Comparison of ENCODE assay signal across 24 mouse cellular contexts in the genomic region with DNA sequence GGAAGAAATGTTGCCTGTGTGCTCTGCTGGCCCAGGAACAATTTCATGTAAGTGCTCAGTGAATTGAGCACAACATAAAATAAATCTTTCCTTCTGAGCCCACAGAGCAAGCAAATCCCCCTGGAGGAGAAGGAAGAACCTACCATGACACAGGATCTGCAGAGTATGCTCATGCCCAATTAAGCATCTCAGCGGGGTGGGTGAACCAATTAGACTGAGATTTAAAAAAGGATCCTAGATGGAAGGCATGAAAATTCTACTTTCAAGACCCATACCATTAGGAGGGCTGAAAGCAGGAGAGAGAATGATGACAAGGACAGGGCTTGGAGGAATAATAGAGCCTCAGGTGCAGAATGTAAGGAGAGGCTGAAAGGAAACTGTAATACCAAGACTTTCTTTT.
A peak's percentile ranks its signal among the peaks of the same experiment; 100 is the strongest.
DNase-seq lines count a peak whose midpoint lies in the region; ATAC-seq lines count a peak whose summit lies in the region.
"Had no signal": no experiment of that assay in that cellular context is flagged by ENCODE, and none has a peak within 500 bp of the region (broad histone marks: within the 10 kb centered on the region; RNA-seq: fewer than 3 reads in every experiment).

No protein-coding gene starts in this region.

- H3K36me3 ChIP-seq in hindbrain, embryonic 15.5 days = no peaks in the 10 kb centered on the region
- no peaks in the 10 kb centered on the region for H3K36me3 ChIP-seq in hindbrain, embryonic 16.5 days (ENCODE audit: control insufficient read depth, insufficient read depth, low read length)
- no peaks in the 10 kb centered on the region for H3K36me3 ChIP-seq in neural tube, embryonic 15.5 days
- H3K36me3 ChIP-seq: embryonic facial prominence, embryonic 13.5 days; forebrain, embryonic 10.5 days; limb, embryonic 12.5 days; liver, embryonic 15.5 days; midbrain, embryonic 10.5 days had no signal

- H3K4me3 ChIP-seq in hindbrain, embryonic 15.5 days = no peak overlapping the region
- no peak overlapping the region for H3K4me3 ChIP-seq in hindbrain, embryonic 16.5 days (ENCODE audit: low read length)
- H3K4me3 ChIP-seq in neural tube, embryonic 15.5 days (replicated peaks) = no peak overlapping the region
- H3K4me3 ChIP-seq: embryonic facial prominence, embryonic 13.5 days; forebrain, embryonic 10.5 days; limb, embryonic 12.5 days; liver, embryonic 15.5 days; midbrain, embryonic 10.5 days; myocyte had no signal

- ATAC-seq in hindbrain, embryonic 15.5 days (ENCODE audit: low FRiP score, low read depth) = 0 out of 2 replicates have a peak, but pooled peaks have one; percentile 28
- no peak for ATAC-seq in hindbrain, embryonic 16.5 days
- ATAC-seq in neural tube, embryonic 15.5 days (ENCODE audit: low FRiP score) = peak; percentile 21; the same call in 1 of the 2 replicates
- ATAC-seq: intestine, postnatal 0 days had no signal

- no peak overlapping the region for H3K4me2 ChIP-seq in hindbrain, embryonic 15.5 days
- H3K4me2 ChIP-seq in hindbrain, embryonic 16.5 days (ENCODE audit: low read length) = no peak overlapping the region
- no peak overlapping the region for H3K4me2 ChIP-seq in neural tube, embryonic 15.5 days
- H3K4me2 ChIP-seq: embryonic facial prominence, embryonic 13.5 days; limb, embryonic 12.5 days; liver, embryonic 15.5 days; lung, embryonic 14.5 days had no signal

- H3K9me3 ChIP-seq in hindbrain, embryonic 15.5 days = no peaks in the 10 kb centered on the region
- H3K9me3 ChIP-seq in hindbrain, embryonic 16.5 days (ENCODE audit: control insufficient read depth, low read length) = no peaks in the 10 kb centered on the region
- no peaks in the 10 kb centered on the region for H3K9me3 ChIP-seq in neural tube, embryonic 15.5 days (replicated peaks)
- H3K9me3 ChIP-seq: embryonic facial prominence, embryonic 13.5 days; forebrain, embryonic 10.5 days; limb, embryonic 12.5 days; liver, embryonic 15.5 days; midbrain, embryonic 10.5 days had no signal

- no peaks in the 10 kb centered on the region for H3K27me3 ChIP-seq in hindbrain, embryonic 15.5 days
- no peaks in the 10 kb centered on the region for H3K27me3 ChIP-seq in hindbrain, embryonic 16.5 days (replicated peaks; ENCODE audit: control insufficient read depth, insufficient read depth, low read length)
- no peaks in the 10 kb centered on the region for H3K27me3 ChIP-seq in neural tube, embryonic 15.5 days (replicated peaks)
- H3K27me3 ChIP-seq: embryonic facial prominence, embryonic 13.5 days; limb, embryonic 12.5 days; liver, embryonic 15.5 days had no signal

- no peak overlapping the region for H3K27ac ChIP-seq in hindbrain, embryonic 15.5 days (replicated peaks)
- H3K27ac ChIP-seq in hindbrain, embryonic 16.5 days (ENCODE audit: low read depth, low read length) = no peak overlapping the region
- H3K27ac ChIP-seq in neural tube, embryonic 15.5 days (replicated peaks) = 0 out of 2 replicates have a peak overlapping the region, but pooled peaks have one; percentile 18
- H3K27ac ChIP-seq: embryonic facial prominence, embryonic 13.5 days; forebrain, embryonic 10.5 days; limb, embryonic 12.5 days; liver, embryonic 15.5 days; midbrain, embryonic 10.5 days had no signal

- H3K4me1 ChIP-seq in hindbrain, embryonic 15.5 days (replicated peaks) = 0 out of 2 replicates have a peak, but pooled peaks cover 9% of the 10 kb centered on the region
- H3K4me1 ChIP-seq in hindbrain, embryonic 16.5 days (ENCODE audit: control insufficient read depth, insufficient read depth, low read depth, low read length) = no peaks in the 10 kb centered on the region
- H3K4me1 ChIP-seq in neural tube, embryonic 15.5 days = no peaks in the 10 kb centered on the region; the same call in 1 of the 2 replicates
- H3K4me1 ChIP-seq: embryonic facial prominence, embryonic 13.5 days; forebrain, embryonic 10.5 days; limb, embryonic 12.5 days; liver, embryonic 15.5 days; midbrain, embryonic 10.5 days had no signal

- DNase-seq in cerebellum, adult 9-10 months = peak; percentile 51
- no peak for DNase-seq in cerebellum, adult 11 months
- DNase-seq in retina, embryonic 14.5 days (ENCODE audit: low spot score) = peak; percentile 15
- DNase-seq in retina, postnatal 1 day = no peak
- no peak for DNase-seq in spleen, postnatal 10 days (ENCODE audit: low spot score in 2 of 2)
- DNase-seq: adrenal gland, postnatal 14 days; gastrocnemius, postnatal 14 days; heart, postnatal 14 days; kidney, adult 9 months; kidney, postnatal 10 days; layer of hippocampus, adult 9-11 months; lung, embryonic 14.5 days; right cerebral cortex, postnatal 4 days; thymus, postnatal 4 days had no signal

- H3K9ac ChIP-seq in hindbrain, embryonic 15.5 days = no peak overlapping the region
- no peak overlapping the region for H3K9ac ChIP-seq in hindbrain, embryonic 16.5 days (ENCODE audit: low read depth, low read length)
- no peak overlapping the region for H3K9ac ChIP-seq in neural tube, embryonic 15.5 days (replicated peaks)
- H3K9ac ChIP-seq: embryonic facial prominence, embryonic 13.5 days; limb, embryonic 12.5 days; liver, embryonic 15.5 days; lung, embryonic 14.5 days had no signal

- 49% methylated on average over 1 of the region's 1 CpGs for WGBS in hindbrain, embryonic 15.5 days
- 67% methylated on average over 1 of the region's 1 CpGs for WGBS in hindbrain, embryonic 16.5 days
- 71% methylated on average over 1 of the region's 1 CpGs for WGBS in neural tube, embryonic 15.5 days

Comparison
In these comparisons a context has a peak if more than half of its experiments do, and no peak if none do; other contexts are left out.
1. DNase-seq: peak in cerebellum, adult 9-10 months (single experiment) and retina, embryonic 14.5 days (single experiment); none in cerebellum, adult 11 months (single experiment), retina, postnatal 1 day (single experiment) and spleen, postnatal 10 days (0 of 2).